Mouse (Mus musculus) lung, adult 10 weeks (tissue): ENCODE measurements around the gene Smtn. TPM values are rescaled to one million over a fixed set of nuclear protein-coding genes. Genes with fewer than 3 reads are reported as not detected.

Experiments used
- polyA plus RNA-seq: library from polyadenylated mRNA; stranded (reverse); fragments of 350-450 nt; fragmentation: Illumina TruSeq; extraction: RNeasy Lipid Tissue Mini Kit (QIAGEN cat#74804); gene quantifications from one replicate; pipeline ENCODE4 v1.2.3, GENCODE M21; 2014; ENCODE audit warnings: low read depth, low replicate concordance; ENCODE audit not compliant: insufficient read depth

The Smtn gene
- 24.2 TPM for polyA plus RNA-seq

GRCm38 (mm10) chr11:3540451-3541085, at the start of gene Smtn:
Gene Smtn, minus strand, starts transcription at chr11:3540612.

GRCm38 (mm10) chr11:3514529-3515054, 25.8 kb downstream of the Smtn start, which contains the start of gene Selenom:
Gene Selenom, plus strand, starts transcription at chr11:3514684.

GRCm38 (mm10) chr11:3487952-3488570, 52.4 kb downstream of the Smtn start, which contains the start of gene Pla2g3:
Gene Pla2g3, plus strand, starts transcription at chr11:3488284.

Other genes with a start within 250 kb of the Smtn start
- 14.1 TPM for gene Pik3ip1, start 210.2 kb downstream of the Smtn start, polyA plus RNA-seq
- 28.3 TPM for gene Limk2, start 131.4 kb downstream of the Smtn start, polyA plus RNA-seq
- gene Rnf185, start 88.2 kb downstream of the Smtn start, polyA plus RNA-seq: 20.2 TPM
- gene Pla2g3, start 52.3 kb downstream of the Smtn start, polyA plus RNA-seq: 0.38 TPM
- gene Inpp5j, start 35.8 kb downstream of the Smtn start, polyA plus RNA-seq: 0.55 TPM
- gene Selenom, start 25.9 kb downstream of the Smtn start, polyA plus RNA-seq: 131 TPM
- 6.9 TPM for gene Morc2a, start 108.6 kb upstream of the Smtn start, polyA plus RNA-seq